Mouse (Mus musculus): Measurements from ENCODE around the gene Rbm28.

Gene Rbm28

DNA sequence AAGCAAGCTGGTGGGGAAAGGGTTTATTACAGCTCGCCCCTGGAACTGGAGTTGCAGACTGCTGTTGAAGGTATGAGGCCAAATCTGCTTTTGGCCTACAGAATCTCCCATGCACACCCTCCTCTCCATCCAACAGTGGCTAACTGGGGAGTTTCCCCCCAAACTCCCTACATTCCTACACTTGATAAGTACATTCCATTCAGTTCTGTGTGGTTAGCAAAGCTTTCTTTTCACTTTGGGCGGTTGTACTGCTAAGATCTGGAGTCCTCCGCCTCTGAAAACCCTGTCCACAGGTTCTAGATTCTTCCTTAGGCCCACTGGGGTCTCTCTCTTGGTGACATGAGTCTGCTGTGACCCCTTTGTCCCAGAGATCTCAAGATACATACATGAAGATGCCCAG, 19.8 kb downstream of the Rbm28 start:
- no peak for DNase-seq (ENCODE audit: low spot score in 2 of 2)

DNA sequence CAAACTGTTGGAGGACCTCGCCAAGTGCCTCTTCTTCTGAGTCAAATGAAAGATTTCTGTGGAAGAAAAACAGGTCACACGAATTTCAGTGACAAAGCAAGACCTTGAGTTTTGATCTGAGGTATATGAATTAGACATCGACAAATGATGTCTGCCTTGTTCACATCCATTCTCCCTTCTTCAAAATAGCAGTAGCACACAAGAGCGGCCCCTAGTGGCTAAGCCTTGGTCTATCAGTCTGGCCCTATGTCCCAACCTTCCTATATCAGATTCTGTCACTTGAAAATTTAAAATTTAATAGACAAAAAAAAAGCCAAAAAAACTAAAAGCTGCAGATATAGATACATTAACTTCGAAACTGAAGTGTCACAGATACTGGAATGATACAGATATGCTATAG, 21.2 kb downstream of the Rbm28 start:
- peak in 1 of 2 experiments; percentile 22 for DNase-seq (ENCODE audit: low spot score in 2 of 2)

GRCm38 (mm10) chr6:29137441-29137840, 27.4 kb downstream of the Rbm28 start:
- no peak for DNase-seq (ENCODE audit: low spot score in 2 of 2)

- no peak for DNase-seq (ENCODE audit: low spot score in 2 of 2)
Observed at GRCm38 (mm10) chr6:29133100-29133499, 31.7 kb downstream of the Rbm28 start.

DNA sequence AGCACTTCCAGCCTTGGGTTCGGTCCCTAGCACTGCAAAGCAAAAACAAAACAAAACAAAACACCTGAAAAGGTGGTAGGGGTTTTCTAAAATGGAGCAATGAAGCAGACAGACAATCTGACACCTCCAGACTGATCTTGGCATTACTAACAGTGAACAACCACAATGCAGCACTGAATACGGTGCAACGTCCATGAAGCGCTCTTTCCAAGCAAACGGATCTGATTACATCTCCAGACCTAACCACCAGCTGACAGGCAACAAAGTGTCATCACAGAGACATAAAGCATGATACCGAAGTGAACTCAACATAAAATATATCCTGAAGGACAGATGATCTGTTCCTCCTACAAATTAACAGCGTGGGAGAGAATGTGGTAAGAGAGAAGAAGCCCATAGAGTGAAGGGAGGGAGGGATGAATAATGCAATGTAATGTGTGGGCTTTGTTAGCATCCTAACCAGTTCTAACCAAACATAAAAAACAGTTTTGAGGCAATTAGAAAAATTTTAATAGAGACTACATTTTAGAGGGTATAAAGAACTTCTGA, 37.9 kb downstream of the Rbm28 start:
- no peak for DNase-seq (ENCODE audit: low spot score in 2 of 2)

DNA sequence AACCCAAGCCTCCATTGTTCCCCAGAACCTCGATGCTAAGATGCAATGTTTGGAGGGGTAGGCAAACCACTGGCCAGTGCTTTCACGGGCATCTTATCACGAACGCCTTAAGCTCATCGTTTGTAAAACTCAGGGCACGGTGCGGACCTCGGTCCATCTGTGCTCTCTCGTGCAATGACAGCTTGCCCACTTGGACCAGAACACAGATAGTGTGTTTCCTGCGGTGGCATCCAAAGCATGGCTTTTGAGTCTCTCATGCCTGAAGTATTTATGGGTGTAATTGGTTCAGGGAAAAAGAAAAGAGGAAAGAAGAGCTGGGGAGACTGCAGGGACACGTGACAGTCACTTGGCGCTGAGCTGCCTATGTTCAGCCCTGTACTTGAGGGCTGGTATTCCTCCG, 44.8 kb downstream of the Rbm28 start:
- DNase-seq (ENCODE audit: low spot score in 2 of 2), result no peak

- DNase-seq (ENCODE audit: low spot score in 2 of 2), result no peak
Observed at GRCm38 (mm10) chr6:29118963-29119362, 45.8 kb downstream of the Rbm28 start.

DNA sequence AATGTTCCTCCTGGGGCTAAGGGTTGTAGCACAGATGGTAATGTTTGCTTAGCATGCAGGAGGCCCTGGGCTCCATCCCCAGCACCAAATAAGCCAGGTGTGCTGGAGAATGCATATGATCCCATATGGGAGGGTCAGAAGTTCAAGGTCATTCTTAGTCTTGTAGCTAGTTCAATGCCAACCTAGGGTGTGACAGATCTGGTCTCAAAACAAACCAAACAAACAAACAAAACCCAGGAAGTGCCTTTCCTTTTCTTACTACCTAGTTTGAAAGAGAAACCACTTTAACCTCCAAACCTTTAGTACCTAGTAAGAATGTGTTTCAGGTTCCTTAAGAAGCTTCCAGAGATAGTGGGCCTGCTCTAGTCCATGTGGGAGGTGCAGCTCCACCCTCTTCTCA, 46.6 kb downstream of the Rbm28 start:
- DNase-seq (ENCODE audit: low spot score in 2 of 2), result no peak

DNA sequence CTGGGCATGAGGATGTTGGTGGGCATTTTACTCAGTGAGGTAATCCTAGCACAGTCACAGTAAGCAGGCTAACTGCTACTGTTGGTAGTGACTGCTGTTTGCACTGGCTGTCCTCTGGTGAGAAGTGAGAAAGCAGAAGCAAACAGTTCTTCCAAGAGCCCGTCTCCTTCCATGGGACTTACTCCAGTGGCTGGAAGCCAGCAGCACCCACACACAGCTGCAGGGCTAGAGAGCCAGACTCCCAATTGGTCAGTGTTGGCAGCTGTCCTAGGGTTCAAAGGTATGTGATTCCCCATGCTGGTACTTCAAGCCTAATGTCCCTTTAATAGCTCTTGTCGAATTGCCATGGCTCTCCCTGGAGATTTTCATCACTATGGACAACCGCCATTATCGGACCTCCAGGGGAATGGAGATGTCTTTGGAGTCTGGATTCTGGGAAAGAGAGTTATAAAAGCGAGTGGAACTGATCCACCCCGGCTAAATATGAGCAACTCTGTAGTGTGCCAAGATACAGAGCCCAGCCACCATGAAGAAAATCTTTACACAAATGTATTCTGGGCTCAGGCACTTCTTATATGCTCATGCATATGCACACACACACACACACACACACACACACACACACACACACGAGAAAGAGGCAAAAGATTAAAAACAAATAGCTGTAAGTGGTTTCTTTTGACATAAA, 47.2 kb downstream of the Rbm28 start:
- no peak for DNase-seq (ENCODE audit: low spot score in 2 of 2)

- no peak for DNase-seq (ENCODE audit: low spot score in 2 of 2)
Observed at GRCm38 (mm10) chr6:29115756-29116155, 49.0 kb downstream of the Rbm28 start.

DNA sequence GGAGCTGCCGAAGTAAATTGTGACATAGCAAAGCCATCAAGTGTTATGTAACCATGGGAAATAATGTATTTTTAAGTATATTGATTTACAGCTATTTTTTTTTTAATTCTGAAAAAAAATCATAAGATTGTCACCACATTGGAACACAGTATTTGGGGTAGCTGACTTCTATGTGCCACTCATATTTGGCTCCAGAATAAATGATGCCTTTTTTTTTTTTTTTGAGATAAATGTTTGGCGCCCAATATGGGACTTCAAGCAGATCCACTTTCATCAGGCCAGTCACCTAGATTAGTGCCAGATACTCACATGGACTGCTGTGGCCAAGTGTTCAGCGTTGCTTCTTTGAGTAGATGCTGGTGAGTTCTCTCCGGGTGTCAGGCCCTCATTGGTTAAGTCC, 53.3 kb downstream of the Rbm28 start:
- no peak for DNase-seq (ENCODE audit: low spot score in 2 of 2)

GRCm38 (mm10) chr6:29108376-29108775, 56.4 kb downstream of the Rbm28 start:
- no peak for DNase-seq (ENCODE audit: low spot score in 2 of 2)

- no peak for DNase-seq (ENCODE audit: low spot score in 2 of 2)
Observed at GRCm38 (mm10) chr6:29101248-29101864, 63.5 kb downstream of the Rbm28 start.

GRCm38 (mm10) chr6:29100423-29100822, 64.4 kb downstream of the Rbm28 start:
- DNase-seq (ENCODE audit: low spot score in 2 of 2), result no peak

DNA sequence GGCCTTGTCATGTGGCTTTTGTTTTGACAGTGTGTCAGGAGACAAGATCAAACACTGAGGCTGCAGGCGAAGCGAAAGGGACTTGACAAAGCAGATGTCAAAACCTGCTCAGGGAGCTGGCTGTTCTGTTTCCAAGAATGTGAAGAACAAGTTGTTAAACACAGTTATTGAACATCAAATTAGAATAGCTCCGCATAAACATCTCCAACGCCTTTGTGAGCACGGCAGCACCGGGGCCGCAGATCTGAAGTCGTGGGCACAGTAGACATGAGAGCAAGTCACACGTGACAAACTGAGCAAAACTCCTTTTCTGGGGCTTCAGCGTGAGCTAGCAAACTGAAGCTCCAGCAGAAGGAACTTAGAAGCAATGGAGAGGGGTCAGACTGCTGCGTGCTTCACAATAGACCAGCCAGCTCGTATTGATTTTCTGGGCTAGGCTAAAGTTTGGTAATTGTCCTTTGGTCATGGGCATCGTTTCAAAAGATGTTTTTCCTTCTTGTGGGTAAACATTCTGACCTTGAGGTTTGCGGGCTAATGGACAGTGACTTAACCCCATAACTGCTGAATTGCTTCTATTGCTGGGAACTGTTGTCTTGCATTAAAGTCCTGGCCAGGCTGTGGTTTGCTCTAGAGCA, 65.2 kb downstream of the Rbm28 start:
- DNase-seq (ENCODE audit: low spot score in 2 of 2), result no peak

GRCm38 (mm10) chr6:29092904-29093303, 71.9 kb downstream of the Rbm28 start:
- no peak for DNase-seq (ENCODE audit: low spot score in 2 of 2)

DNA sequence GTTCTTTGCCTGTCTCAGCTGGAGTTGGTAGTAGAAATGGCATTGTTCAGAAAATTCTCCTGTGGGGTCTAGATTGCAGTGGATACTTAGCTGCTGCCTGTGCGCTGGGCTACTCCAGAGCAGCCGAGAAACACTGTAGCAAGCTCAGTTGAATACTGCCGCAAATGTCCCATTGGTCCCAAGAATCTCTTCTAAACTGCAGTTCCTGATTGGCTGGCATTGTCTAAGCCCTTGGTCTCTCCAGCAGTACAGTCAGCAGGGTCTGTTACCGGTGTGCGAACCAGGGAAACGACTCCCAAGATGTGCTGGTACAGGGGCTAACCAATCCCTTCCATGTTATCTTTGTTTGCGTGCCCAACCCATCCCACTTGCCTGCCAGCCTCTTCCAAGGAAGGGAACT, 72.6 kb downstream of the Rbm28 start:
- no peak for DNase-seq (ENCODE audit: low spot score in 2 of 2)

DNA sequence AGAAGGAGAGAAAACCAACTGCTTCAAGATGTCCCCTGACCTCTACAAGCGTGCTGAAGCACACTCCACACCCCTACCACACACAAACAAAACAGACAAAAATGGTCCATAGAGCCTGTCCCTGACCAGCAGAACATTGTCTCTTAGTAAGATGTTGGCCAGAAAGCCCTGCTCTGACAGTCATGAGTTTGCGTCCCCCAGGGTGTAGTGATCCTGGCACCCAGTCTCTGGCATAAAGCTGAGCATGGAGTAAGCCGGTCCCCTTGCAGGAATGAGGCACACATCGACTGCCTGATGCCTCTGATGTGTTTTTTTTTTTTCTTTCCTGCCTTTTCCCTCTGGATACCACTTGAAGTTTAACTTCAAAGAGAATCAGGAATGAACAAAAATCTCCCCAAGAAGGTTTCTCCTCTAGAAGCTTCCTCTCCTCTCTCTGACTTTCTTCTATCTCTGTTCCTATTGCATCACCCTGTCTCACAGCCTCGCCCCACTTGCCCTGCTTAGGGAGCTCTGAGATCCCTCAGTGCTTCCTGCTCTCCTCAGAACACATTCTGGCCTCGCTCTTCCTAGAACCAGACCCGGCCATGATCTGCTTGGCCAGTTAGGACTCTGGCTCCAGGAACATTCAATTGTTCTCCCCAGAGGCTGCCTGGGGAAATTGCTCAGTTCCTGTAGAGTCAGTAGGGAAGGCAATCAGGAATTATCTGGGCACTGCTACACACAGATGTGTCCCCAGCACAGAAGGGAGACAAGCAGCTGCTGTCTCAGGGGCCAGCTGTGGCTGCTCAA, 76.7 kb downstream of the Rbm28 start:
- no peak for DNase-seq (ENCODE audit: low spot score in 2 of 2)

DNA sequence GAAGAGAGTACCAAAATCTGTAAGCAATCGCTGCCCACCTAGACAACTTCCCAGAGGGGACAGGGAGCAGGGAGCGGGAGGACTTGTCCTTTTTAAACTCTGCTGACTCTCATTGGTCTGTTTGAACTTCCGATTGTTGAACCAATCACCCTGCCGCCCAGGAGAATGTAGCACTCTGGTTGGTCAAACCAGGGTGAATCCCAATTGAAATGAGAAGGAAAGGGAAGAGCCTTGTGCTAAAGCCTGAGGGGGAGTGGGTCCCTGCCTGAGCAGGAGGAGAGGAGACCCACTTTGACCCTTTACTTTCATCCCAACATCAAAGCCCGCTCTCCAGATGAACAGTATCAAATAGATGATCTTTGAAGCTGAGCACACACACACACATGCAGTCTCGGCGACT, 80.4 kb downstream of the Rbm28 start:
- DNase-seq (ENCODE audit: low spot score in 2 of 2), result no peak

GRCm38 (mm10) chr6:29082776-29083354, 81.9 kb downstream of the Rbm28 start:
- DNase-seq (ENCODE audit: low spot score in 2 of 2), result no peak

- no peak for DNase-seq (ENCODE audit: low spot score in 2 of 2)
Observed at GRCm38 (mm10) chr6:29081826-29082363, 82.9 kb downstream of the Rbm28 start.

DNA sequence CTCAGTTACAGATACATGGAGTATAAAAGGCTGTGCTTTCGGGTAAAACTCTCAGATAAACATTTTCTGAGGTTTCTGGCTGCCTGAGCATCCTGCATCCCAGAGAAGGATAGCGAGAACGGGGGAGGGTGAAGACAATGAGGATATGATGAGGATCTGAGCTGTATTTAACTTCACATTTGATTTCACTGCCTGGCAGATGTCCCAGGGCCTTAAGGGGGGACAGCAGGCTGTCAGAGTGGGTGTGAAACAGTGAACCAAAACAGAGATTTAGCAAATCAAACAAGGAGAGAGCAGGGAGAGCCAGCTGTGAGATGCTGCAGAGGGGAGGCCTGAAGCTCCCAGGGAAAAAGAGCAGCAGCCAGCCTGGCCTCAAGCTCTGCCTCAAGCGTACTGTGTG, 85.5 kb downstream of the Rbm28 start:
- no peak for DNase-seq (ENCODE audit: low spot score in 2 of 2)

Data from natural killer cell, adult 2 months (primary cell).